Mouse (Mus musculus) E14TG2a.4 (cell line): ENCODE measurements around the gene Coq8b.

Source experiments
- CTCF ChIP-seq: conservative IDR thresholded peaks from 2 replicates; pipeline ENCODE4 v1.5.1; 2014; ENCODE audit warnings: low read length
- NANOG ChIP-seq: IDR thresholded peaks from 2 replicates; pipeline ENCODE4 v1.6.1; 2014; ENCODE audit warnings: borderline replicate concordance, low read length, mixed read lengths
- POU5F1 ChIP-seq: IDR thresholded peaks from 2 replicates; pipeline ENCODE4 v1.6.1; 2014; ENCODE audit warnings: low read length, borderline replicate concordance

DNA sequence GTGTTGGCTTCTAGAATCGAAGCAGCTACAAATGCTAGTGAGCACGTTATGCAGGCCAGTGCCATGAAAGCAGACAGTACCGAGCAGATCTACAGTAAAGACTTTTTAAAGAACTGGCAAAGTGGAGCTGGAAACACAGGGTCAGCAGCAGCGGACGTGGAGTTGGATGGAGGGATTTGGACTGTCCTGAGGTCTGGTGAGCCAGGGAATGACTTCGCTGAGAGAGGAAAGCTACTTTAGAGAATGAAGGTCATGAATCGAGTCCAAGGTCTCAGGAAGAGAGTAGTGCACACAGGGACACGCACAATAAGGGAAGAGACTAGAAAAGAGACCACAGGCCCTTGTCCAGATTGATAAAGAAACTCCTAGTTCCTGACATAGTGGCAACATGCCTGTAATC, 35.2 kb upstream of the Coq8b start:
- no peak for TF ChIP-seq CTCF
- no peak for TF ChIP-seq POU5F1
- no peak for TF ChIP-seq NANOG
